Mouse (Mus musculus) heart, adult 2 months (tissue): ENCODE data around the gene Socs5.

ENCODE experiments used
- CTCF ChIP-seq: fragments of 200-600 bp; IDR thresholded peaks from 2 replicates; pipeline ENCODE4 v1.8.1; 2022; ENCODE audit warnings: antibody characterized with exemption, mild to moderate bottlenecking, moderate library complexity
- EP300 ChIP-seq: fragments of 200-500 bp; IDR thresholded peaks from 2 replicates; pipeline ENCODE4 v1.6.1; 2011; ENCODE audit warnings: low read depth, low read length, control low read depth; ENCODE audit not compliant: insufficient read depth
- POLR2A ChIP-seq: fragments of 200-500 bp; IDR thresholded peaks from 2 replicates; pipeline ENCODE4 v1.6.1; 2011; ENCODE audit warnings: mild to moderate bottlenecking, low read depth, low read length, control low read depth; ENCODE audit not compliant: insufficient read depth

- TF ChIP-seq CTCF: no peak
- TF ChIP-seq POLR2A: no peak
- TF ChIP-seq EP300: no peak
Observed at GRCm38 (mm10) chr17:87103060-87103459, 4.4 kb upstream of the Socs5 start.
